Mouse (Mus musculus): ENCODE results near the gene Galnt18.

DNA sequence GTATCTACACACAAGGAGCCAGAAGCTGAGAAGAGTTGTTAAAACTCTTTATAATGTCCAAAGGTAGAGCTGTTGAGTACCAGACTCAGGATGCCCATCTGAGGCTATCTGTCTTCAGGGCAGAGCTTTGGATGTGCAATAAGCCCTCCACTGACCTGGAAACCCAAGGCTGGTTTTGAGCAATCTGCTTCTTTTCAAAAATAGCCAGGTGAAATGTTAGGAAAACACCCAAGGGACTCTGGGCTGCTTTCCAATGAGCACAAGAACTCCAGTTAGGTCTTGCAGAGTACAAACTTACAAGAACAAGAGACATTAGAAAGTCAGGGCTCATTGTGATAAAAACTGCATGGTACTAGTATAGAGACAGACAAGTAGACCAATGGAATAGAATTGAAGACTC is 135.4 kb downstream of the Galnt18 start:
- no peak for TF ChIP-seq CTCF (IDR thresholded peaks at IDR 0.05; ENCODE audit: low read depth)
- no peak for TF ChIP-seq EP300 (IDR thresholded peaks at IDR 0.05; ENCODE audit: low read depth)

All from liver, embryonic 14.5 days (tissue).